Mouse (Mus musculus): Measurements from ENCODE around the gene Calhm6.

Calhm6 gene

GRCm38 (mm10) chr10:34127392-34128378 lies at the start of gene Calhm6:
TSS of gene Calhm6 (minus strand) at chr10:34127984.
- in situ Hi-C loops (cut with MboI) = no loop called here

GRCm38 (mm10) chr10:34175870-34176606 lies 48.3 kb upstream of the Calhm6 start:
- in situ Hi-C loops (cut with MboI) = no loop called here

- in situ Hi-C loops (cut with MboI) = no loop called here
Measured at GRCm38 (mm10) chr10:34172663-34173282, 45.0 kb upstream of the Calhm6 start.

GRCm38 (mm10) chr10:34171660-34172059 lies 43.9 kb upstream of the Calhm6 start:
- in situ Hi-C loops (cut with MboI) = no loop called here

- in situ Hi-C loops (cut with MboI) = no loop called here
Measured at GRCm38 (mm10) chr10:34171191-34171590, 43.4 kb upstream of the Calhm6 start.

- in situ Hi-C loops (cut with MboI) = no loop called here
Measured at GRCm38 (mm10) chr10:34166971-34167370, 39.2 kb upstream of the Calhm6 start.

GRCm38 (mm10) chr10:34155796-34156554 lies 28.2 kb upstream of the Calhm6 start:
- in situ Hi-C loops (cut with MboI) = no loop called here

GRCm38 (mm10) chr10:34151827-34152226 lies 24.0 kb upstream of the Calhm6 start:
- in situ Hi-C loops (cut with MboI) = no loop called here

GRCm38 (mm10) chr10:34150454-34150853 lies 22.7 kb upstream of the Calhm6 start:
- in situ Hi-C loops (cut with MboI) = no loop called here

- in situ Hi-C loops (cut with MboI) = no loop called here
Measured at GRCm38 (mm10) chr10:34149772-34150171, 22.0 kb upstream of the Calhm6 start.

- in situ Hi-C loops (cut with MboI) = no loop called here
Measured at GRCm38 (mm10) chr10:34141693-34142092, 13.9 kb upstream of the Calhm6 start.

GRCm38 (mm10) chr10:34139768-34140167 lies 12.0 kb upstream of the Calhm6 start:
- in situ Hi-C loops (cut with MboI) = no loop called here

GRCm38 (mm10) chr10:34138027-34138426 lies 10.2 kb upstream of the Calhm6 start:
- in situ Hi-C loops (cut with MboI) = no loop called here

GRCm38 (mm10) chr10:34136432-34136831 lies 8.6 kb upstream of the Calhm6 start:
- in situ Hi-C loops (cut with MboI) = no loop called here

GRCm38 (mm10) chr10:34131356-34131755 lies 3.6 kb upstream of the Calhm6 start:
- in situ Hi-C loops (cut with MboI) = no loop called here

GRCm38 (mm10) chr10:34128391-34128790 lies 607 bp upstream of the Calhm6 start:
- in situ Hi-C loops (cut with MboI) = no loop called here

- in situ Hi-C loops (cut with MboI) = no loop called here
Measured at GRCm38 (mm10) chr10:34118421-34118820, 9.4 kb downstream of the Calhm6 start.

GRCm38 (mm10) chr10:34117770-34118169 lies 10.0 kb downstream of the Calhm6 start:
- in situ Hi-C loops (cut with MboI) = no loop called here

- in situ Hi-C loops (cut with MboI) = no loop called here
Measured at GRCm38 (mm10) chr10:34117131-34117530, 10.7 kb downstream of the Calhm6 start.

GRCm38 (mm10) chr10:34111964-34112738 lies 15.6 kb downstream of the Calhm6 start:
- in situ Hi-C loops (cut with MboI) = no loop called here

Measured in mature B cell (primary cell).